Mouse (Mus musculus): ENCODE results near the gene Pkp4.

The Pkp4 gene

DNA sequence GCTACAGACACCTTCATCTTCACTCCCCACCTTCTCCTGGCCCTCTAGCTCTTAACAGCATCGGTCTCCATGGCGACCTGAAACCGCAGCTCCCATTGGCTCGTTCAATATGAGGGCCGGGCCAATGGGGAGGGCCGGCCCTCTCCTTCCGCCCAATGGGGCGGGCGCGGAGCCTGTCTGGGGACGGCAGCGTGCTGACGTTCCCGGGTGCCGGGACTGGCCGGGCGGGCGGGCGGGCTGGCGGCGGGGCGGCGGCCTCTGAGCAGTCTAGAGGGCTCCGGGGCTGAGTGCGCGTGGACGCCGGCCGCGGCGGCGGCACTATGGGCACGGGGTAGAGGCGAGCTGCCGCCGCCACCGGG, at the start of gene Pkp4, which contains the start of gene Ccdc148:
Gene Pkp4, plus strand, starts transcription at position 246 of the 359 bp plus-strand sequence.
Gene Ccdc148, minus strand, starts transcription at position 79 of the 359 bp plus-strand sequence.
- in situ Hi-C loops (cut with MboI; ENCODE audit: low pct_unique_long_range_greater_than_20kb in 1 of 2, low sequenced_read_pairs in 2 of 2, unreplicated experiment in 1 of 2): no loop called here

GRCm38 (mm10) chr2:59129023-59129422, 31.6 kb upstream of the Pkp4 start:
- in situ Hi-C loops (cut with MboI; ENCODE audit: low pct_unique_long_range_greater_than_20kb in 1 of 2, low sequenced_read_pairs in 2 of 2, unreplicated experiment in 1 of 2): no loop called here

DNA sequence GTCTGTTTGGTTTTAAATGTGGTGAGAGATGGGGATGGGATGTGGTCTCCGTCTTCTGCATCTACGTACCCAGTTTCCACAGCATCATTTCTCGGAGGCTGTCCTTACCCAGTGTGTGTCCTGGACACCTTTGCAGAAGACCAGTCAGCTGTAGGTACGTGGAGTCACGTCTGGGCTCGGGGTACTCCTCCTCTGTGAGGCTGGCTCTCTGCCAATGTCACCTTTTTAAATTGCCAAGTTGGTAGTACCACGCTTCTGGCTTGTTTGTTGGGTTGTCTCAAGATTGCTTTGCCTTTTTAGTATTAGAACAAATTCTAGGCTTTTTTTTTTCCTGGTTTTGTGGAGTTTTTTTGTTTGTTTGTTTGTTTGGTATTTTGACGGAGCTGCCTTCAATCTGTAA, 30.8 kb upstream of the Pkp4 start:
- in situ Hi-C loops (cut with MboI; ENCODE audit: low pct_unique_long_range_greater_than_20kb in 1 of 2, low sequenced_read_pairs in 2 of 2, unreplicated experiment in 1 of 2): no loop called here

DNA sequence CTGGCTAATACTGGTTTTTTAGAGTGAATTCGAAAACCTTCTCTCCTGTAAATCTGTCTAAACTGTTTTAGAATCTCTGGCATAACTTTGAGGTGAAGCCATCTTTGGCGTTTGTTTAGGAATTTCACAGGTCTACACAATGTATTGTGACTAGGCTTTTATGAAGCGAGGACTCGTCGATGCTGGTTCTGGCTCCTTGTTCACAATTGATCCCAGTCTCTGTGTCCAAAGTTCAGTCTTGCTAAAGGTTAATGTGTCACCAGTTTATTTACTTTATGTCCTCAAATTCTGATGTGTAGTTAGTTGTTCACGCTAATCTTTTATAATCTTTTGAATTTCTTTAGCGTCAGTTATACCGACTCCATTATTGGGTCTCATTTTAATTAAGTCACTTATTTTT, 29.6 kb upstream of the Pkp4 start:
- in situ Hi-C loops (cut with MboI; ENCODE audit: low pct_unique_long_range_greater_than_20kb in 1 of 2, low sequenced_read_pairs in 2 of 2, unreplicated experiment in 1 of 2): no loop called here

- in situ Hi-C loops (cut with MboI; ENCODE audit: low pct_unique_long_range_greater_than_20kb in 1 of 2, low sequenced_read_pairs in 2 of 2, unreplicated experiment in 1 of 2): no loop called here
Observed at GRCm38 (mm10) chr2:59155428-59155827, 5.2 kb upstream of the Pkp4 start.

- in situ Hi-C loops (cut with MboI; ENCODE audit: low pct_unique_long_range_greater_than_20kb in 1 of 2, low sequenced_read_pairs in 2 of 2, unreplicated experiment in 1 of 2): no loop called here
Observed at GRCm38 (mm10) chr2:59158117-59158516, 2.5 kb upstream of the Pkp4 start.

DNA sequence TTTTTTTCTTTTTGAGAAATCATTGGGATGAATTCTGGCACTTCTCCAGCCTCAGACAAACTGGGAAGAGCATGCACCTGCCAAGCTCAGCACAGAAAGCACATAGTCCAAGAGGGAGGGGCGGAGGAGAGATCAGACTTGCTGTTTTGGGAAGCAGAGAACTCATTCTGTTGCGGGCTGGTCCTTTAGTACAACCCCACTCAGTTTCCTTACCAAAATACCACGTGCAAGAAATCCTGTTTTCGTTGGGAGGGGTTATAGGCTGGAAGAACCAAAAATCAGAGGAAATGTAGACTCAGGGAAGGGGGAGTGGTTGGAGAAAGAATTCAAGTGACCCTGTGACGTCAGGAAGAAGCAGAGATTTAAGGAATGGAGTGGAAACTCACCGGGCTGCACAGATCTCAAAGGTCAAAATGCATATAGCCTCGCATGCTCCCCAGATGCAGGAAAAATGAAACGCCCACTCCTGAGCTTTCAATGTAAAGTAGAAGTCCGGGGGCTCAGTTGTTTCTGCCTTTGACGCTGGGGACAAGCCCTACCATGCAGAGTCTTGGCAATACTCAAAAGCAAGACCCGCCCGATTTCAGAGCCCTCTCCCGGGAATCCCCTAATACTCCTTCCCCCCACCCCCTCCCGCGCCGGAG, 567 bp upstream of the Pkp4 start:
- in situ Hi-C loops (cut with MboI; ENCODE audit: low pct_unique_long_range_greater_than_20kb in 1 of 2, low sequenced_read_pairs in 2 of 2, unreplicated experiment in 1 of 2): no loop called here

DNA sequence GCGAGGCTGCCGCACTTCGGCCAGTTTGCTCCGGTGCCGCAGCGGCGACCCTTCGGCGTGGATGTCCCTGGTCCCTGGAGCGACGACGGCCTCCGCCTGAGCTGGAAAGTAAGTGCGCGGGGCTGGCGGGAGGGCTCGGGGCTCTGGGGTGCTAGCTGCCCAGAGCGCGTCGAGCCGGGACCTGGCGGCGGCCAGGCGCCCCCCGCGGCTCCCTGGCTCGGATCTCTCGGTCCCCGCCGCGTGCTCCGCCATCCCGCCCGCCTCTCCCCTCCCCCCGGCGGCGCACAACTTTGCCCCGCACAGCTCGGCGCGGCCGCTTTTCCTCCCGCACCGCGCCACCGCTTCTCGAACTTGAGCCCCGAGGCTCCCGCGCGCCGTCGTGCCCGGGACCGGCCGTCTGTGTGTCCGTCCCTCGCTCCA, 381 bp downstream of the Pkp4 start:
- in situ Hi-C loops (cut with MboI; ENCODE audit: low pct_unique_long_range_greater_than_20kb in 1 of 2, low sequenced_read_pairs in 2 of 2, unreplicated experiment in 1 of 2): no loop called here

DNA sequence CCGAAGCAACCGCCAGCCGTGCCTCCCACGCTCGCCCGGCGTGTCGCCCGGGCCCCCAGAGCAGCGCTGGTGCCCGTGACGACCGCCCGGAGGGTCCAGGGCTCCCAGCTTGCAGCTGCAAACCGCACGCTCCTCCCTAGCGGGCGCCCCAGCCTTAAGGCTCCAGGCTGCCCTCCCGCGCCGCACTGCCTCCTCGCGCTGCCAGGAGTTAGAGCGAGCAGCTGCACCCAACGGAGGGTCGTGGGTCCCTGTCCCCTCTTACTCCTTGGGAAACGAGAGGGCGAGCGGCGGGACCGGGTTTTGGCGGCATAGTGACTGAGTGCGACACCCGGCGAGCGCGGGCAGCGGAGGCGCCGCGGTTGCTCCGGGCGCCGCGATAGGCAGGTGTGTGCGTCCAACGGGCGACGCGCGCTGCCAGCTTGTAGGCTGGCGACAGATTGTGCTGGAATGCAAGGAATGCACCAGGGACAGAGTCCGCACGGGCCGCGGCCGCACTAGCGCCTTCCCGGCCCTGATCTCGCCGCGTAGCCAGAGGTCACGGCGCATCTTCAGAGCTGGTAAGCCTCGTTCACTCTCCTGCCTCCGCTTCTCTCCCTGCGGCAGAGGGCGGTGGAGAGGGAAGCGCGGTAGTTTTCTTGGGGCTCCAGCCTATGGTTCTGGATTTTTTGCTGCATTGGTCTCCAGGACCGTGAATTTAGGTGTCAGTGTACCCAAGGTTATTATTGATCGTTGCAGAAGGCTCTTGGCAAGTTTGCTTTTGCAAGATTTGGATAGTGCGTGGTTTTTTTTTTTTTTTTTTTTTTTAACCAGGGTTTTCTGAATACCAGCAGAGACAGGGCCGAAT, 1.0 kb downstream of the Pkp4 start:
- in situ Hi-C loops (cut with MboI; ENCODE audit: low pct_unique_long_range_greater_than_20kb in 1 of 2, low sequenced_read_pairs in 2 of 2, unreplicated experiment in 1 of 2): no loop called here

GRCm38 (mm10) chr2:59162285-59162600, 1.6 kb downstream of the Pkp4 start:
- in situ Hi-C loops (cut with MboI; ENCODE audit: low pct_unique_long_range_greater_than_20kb in 1 of 2, low sequenced_read_pairs in 2 of 2, unreplicated experiment in 1 of 2): no loop called here

GRCm38 (mm10) chr2:59166976-59167375, 6.3 kb downstream of the Pkp4 start:
- in situ Hi-C loops (cut with MboI; ENCODE audit: low pct_unique_long_range_greater_than_20kb in 1 of 2, low sequenced_read_pairs in 2 of 2, unreplicated experiment in 1 of 2): no loop called here

- in situ Hi-C loops (cut with MboI; ENCODE audit: low pct_unique_long_range_greater_than_20kb in 1 of 2, low sequenced_read_pairs in 2 of 2, unreplicated experiment in 1 of 2): no loop called here
Observed at GRCm38 (mm10) chr2:59167830-59168229, 7.2 kb downstream of the Pkp4 start.

GRCm38 (mm10) chr2:59169572-59170207, 9.0 kb downstream of the Pkp4 start:
- in situ Hi-C loops (cut with MboI; ENCODE audit: low pct_unique_long_range_greater_than_20kb in 1 of 2, low sequenced_read_pairs in 2 of 2, unreplicated experiment in 1 of 2): no loop called here

DNA sequence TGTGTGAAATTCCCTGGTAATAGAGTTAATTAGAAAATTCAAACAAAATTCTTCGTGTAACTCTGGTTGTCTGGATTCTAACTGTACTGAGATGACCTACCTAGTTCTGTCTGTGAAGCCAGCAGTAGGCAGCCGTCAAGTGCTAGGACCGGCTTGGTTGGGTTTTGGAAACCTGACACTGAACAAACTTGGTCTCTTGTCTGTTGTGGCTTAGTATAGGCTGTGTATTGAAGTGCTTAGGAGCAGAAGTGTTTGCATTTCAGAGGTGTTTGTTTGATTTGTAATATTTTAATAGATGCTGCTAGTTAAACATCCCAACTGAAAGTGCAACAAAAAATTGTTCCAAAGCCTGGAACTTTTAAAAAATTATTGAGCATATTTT, 9.5 kb downstream of the Pkp4 start:
- in situ Hi-C loops (cut with MboI; ENCODE audit: low pct_unique_long_range_greater_than_20kb in 1 of 2, low sequenced_read_pairs in 2 of 2, unreplicated experiment in 1 of 2): no loop called here

GRCm38 (mm10) chr2:59170593-59170992, 9.9 kb downstream of the Pkp4 start:
- in situ Hi-C loops (cut with MboI; ENCODE audit: low pct_unique_long_range_greater_than_20kb in 1 of 2, low sequenced_read_pairs in 2 of 2, unreplicated experiment in 1 of 2): no loop called here

- in situ Hi-C loops (cut with MboI; ENCODE audit: low pct_unique_long_range_greater_than_20kb in 1 of 2, low sequenced_read_pairs in 2 of 2, unreplicated experiment in 1 of 2): no loop called here
Observed at GRCm38 (mm10) chr2:59171533-59171932, 10.9 kb downstream of the Pkp4 start.

- in situ Hi-C loops (cut with MboI; ENCODE audit: low pct_unique_long_range_greater_than_20kb in 1 of 2, low sequenced_read_pairs in 2 of 2, unreplicated experiment in 1 of 2): no loop called here
Observed at GRCm38 (mm10) chr2:59175926-59176325, 15.3 kb downstream of the Pkp4 start.

- in situ Hi-C loops (cut with MboI; ENCODE audit: low pct_unique_long_range_greater_than_20kb in 1 of 2, low sequenced_read_pairs in 2 of 2, unreplicated experiment in 1 of 2): no loop called here
Observed at GRCm38 (mm10) chr2:59178191-59178590, 17.5 kb downstream of the Pkp4 start.

DNA sequence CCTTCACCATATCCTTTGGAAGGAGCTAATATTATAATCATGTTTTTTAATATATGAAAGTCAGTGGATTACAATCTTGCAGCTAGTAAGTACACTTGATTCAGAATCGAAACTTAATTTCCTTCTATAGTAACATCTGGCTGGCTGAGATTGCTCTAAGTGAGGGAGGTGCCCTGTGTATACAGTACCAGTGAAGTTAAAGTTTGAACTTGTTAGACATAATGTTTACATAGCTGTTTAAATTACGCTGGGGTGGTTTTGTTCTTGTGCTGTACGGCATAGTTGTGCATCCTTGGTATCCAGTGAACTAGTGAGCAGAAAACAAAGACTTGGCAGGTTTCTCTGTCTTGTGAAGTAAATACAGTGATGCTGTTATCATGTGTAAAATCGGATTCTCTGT, 18.3 kb downstream of the Pkp4 start:
- in situ Hi-C loops (cut with MboI; ENCODE audit: low pct_unique_long_range_greater_than_20kb in 1 of 2, low sequenced_read_pairs in 2 of 2, unreplicated experiment in 1 of 2): no loop called here

- in situ Hi-C loops (cut with MboI; ENCODE audit: low pct_unique_long_range_greater_than_20kb in 1 of 2, low sequenced_read_pairs in 2 of 2, unreplicated experiment in 1 of 2): no loop called here
Observed at GRCm38 (mm10) chr2:59179487-59179886, 18.8 kb downstream of the Pkp4 start.
